Mouse (Mus musculus): ENCODE measurements around the gene Cd5l. TPM values are rescaled to one million over a fixed set of nuclear protein-coding genes. Genes with fewer than 3 reads are reported as not detected.
A peak's percentile ranks its signal among the peaks of the same experiment; 100 is the strongest.
"Not testable (repeated sequence)": the region's sequence is repeated elsewhere in the genome, so short reads cannot be mapped to it uniquely, and the experiment has no call there.

Cd5l gene
- total and polyA plus RNA-seq, 3 experiments, result 0.11 to 0.17 (median 0.11) TPM

DNA sequence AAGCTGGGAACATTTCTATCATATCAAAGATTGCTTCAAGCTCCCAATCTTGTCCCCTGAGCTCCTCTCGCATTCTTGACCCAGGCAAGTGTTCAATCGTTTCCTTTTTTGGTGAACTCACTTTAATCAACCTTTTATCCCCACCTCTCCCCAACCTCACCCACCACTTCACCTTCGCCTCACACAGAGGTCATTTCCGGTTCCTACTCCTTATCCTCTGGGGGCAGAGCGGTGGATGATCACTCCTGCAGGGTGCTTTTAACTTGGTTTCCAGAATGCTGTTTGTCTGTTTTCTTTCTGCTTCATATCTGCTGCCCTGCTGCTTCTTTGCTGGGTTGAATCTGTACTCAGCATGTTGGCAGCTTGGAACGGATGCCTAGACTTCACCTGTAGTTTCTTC, 20.0 kb downstream of the Cd5l start:
- peak overlapping the region; percentile 23; the same call in 1 of the 2 replicates for H3K9ac ChIP-seq (ENCODE audit: insufficient read depth, low read depth)
- in situ Hi-C loops (cut with MboI; ENCODE audit: low pct_ligation_motif_present, low pct_unique_long_range_greater_than_20kb, low sequenced_read_pairs) (no loop called here), dilution Hi-C loops (cut with MboI; ENCODE audit: extremely low pct_ligation_motif_present, extremely low pct_unique_long_range_greater_than_20kb, low sequenced_read_pairs) (no loop called here)
- TF ChIP-seq TBP (conservative IDR thresholded peaks at IDR 0.05; ENCODE audit: low read depth, low read length), result peak; percentile 28; the same call in 1 of the 2 replicates
- peak; percentile 60 for TF ChIP-seq ELF1 (IDR thresholded peaks at IDR 0.05; ENCODE audit: low read depth, low read length)
- no peak for TF ChIP-seq MAFK (IDR thresholded peaks at IDR 0.05; ENCODE audit: insufficient replicate concordance, low read length)
- TF ChIP-seq POLR2A (IDR thresholded peaks at IDR 0.05; ENCODE audit: low read depth, low read length), result peak; percentile 44; the same call in 1 of the 2 replicates
- 0 out of 2 replicates have a peak, but pooled peaks have one; percentile 20 for TF ChIP-seq BHLHE40 (IDR thresholded peaks at IDR 0.05; ENCODE audit: low read depth, low read length)
- TF ChIP-seq E2F4 (IDR thresholded peaks at IDR 0.05; ENCODE audit: insufficient replicate concordance, low read depth, low read length), result no peak
- TF ChIP-seq NELFE (IDR thresholded peaks at IDR 0.05; ENCODE audit: low read depth, low read length), result 0 out of 2 replicates have a peak, but pooled peaks have one; percentile 23
- 0 out of 2 replicates have a peak, but pooled peaks have one; percentile 9 for TF ChIP-seq IRF4 (IDR thresholded peaks at IDR 0.05; ENCODE audit: low read depth, low read length)
- no peak for TF ChIP-seq CHD2 (IDR thresholded peaks at IDR 0.05; ENCODE audit: low read length)
- 0 out of 2 replicates have a peak, but pooled peaks have one; percentile 43 for TF ChIP-seq MXI1 (IDR thresholded peaks at IDR 0.05; ENCODE audit: low read depth, low read length)
- TF ChIP-seq TCF12 (IDR thresholded peaks at IDR 0.05; ENCODE audit: low read depth, low read length), result peak; percentile 16; the same call in 1 of the 2 replicates
- TF ChIP-seq ZMIZ1 (IDR thresholded peaks at IDR 0.05; ENCODE audit: low read depth, low read length), result 0 out of 2 replicates have a peak, but pooled peaks have one; percentile 34
- TF ChIP-seq KAT2A (IDR thresholded peaks at IDR 0.05; ENCODE audit: insufficient replicate concordance, low read length), result no peak
- TF ChIP-seq ETS1 (conservative IDR thresholded peaks at IDR 0.05; ENCODE audit: low read depth, low read length), result peak; percentile 19; the same call in 1 of the 2 replicates
- no peak for TF ChIP-seq POLR2AphosphoS2 (IDR thresholded peaks at IDR 0.05; ENCODE audit: low read depth, low read length)
- TF ChIP-seq HCFC1 (IDR thresholded peaks at IDR 0.05; ENCODE audit: low read depth, low read length), result no peak
- H3K9me3 ChIP-seq (replicated peaks; ENCODE audit: low read length), result no peaks in the 10 kb centered on the region
- no peaks in the 10 kb centered on the region for H3K27me3 ChIP-seq (replicated peaks)
- H3K27ac ChIP-seq (ENCODE audit: insufficient read depth, low read depth), result peak overlapping the region; percentile 53; the same call in 1 of the 2 replicates
- peak overlapping the region; percentile 80 for H3K4me2 ChIP-seq (ENCODE audit: insufficient read depth, low read depth, poor library complexity, severe bottlenecking)
- peaks cover 14 to 30% of the 10 kb centered on the region in 2 experiments for H3K4me1 ChIP-seq (ENCODE audit: control insufficient read depth in 1 of 2, insufficient read depth in 2 of 2)
- no peaks in the 10 kb centered on the region for H3K79me2 ChIP-seq (replicated peaks; ENCODE audit: control insufficient read depth, extremely low read depth, insufficient read depth, poor library complexity, severe bottlenecking)
- no peak for DNase-seq (ENCODE audit: extremely low read depth)
- peak overlapping the region; percentile 50 to 60 (median 50) for H3K4me3 ChIP-seq (replicated peaks in 1 of 3; ENCODE audit: low read depth in 2 of 3, low read length in 2 of 3, poor library complexity in 1 of 3)
- H3K36me3 ChIP-seq (replicated peaks in 1 of 2; ENCODE audit: control insufficient read depth in 1 of 2, insufficient read depth in 1 of 2, low read length in 1 of 2), result peaks cover 0 to 3% of the 10 kb centered on the region in 2 experiments

DNA sequence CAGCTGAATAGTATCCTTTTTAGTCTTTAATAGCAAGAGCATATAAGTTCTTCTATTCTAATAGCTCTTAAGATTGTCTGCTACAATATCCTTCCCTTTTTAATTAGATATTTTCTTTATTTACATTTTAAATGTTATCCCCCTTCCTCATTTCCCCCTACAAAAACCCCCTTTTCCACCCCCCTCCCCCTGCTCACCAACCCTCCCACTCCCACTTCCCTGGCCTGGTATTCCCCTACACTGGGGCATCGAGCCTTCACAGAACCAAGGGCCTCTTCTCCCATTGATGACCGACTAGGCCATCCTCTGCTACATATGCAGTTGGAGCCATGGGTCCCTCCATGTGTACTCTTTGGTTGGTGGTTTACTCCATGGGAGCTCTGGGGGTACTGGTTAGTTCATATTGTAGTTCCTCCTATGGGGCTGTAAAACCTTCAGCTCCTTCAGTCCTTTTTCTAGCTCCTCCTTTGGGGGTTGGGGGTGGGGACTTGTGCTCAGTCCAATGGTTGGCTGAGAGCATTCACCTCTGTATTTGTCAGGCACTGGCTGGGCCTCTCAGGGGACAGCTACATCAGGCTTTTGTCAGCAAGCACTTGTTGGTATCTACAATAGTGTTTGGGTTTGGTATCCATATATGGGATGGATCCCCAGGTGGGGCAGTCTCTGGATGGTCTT, 22.1 kb downstream of the Cd5l start:
- Histone ChIP-seq H3K4me1 (ENCODE audit: control insufficient read depth in 1 of 2, insufficient read depth in 2 of 2) (peaks cover 29 to 50% of the 10 kb centered on the region in 2 experiments), H3K4me3 (replicated peaks in 1 of 3; ENCODE audit: low read depth in 2 of 3, low read length in 2 of 3, poor library complexity in 1 of 3) (peak overlapping the region in 2 of 3 experiments; percentile 5 to 39), H3K36me3 (replicated peaks in 1 of 2; ENCODE audit: control insufficient read depth in 1 of 2, insufficient read depth in 1 of 2, low read length in 1 of 2) (peaks cover 2 to 17% of the 10 kb centered on the region in 2 experiments), H3K27ac (ENCODE audit: insufficient read depth, low read depth) (peak overlapping the region; percentile 82), H3K9ac (ENCODE audit: insufficient read depth, low read depth) (0 out of 2 replicates have a peak overlapping the region, but pooled peaks have one; percentile 37), H3K4me2 (ENCODE audit: insufficient read depth, low read depth, poor library complexity, severe bottlenecking) (peak overlapping the region; percentile 68)
- DNase-seq (ENCODE audit: extremely low read depth), result peak; percentile 93
- dilution Hi-C loops (cut with MboI; ENCODE audit: extremely low pct_ligation_motif_present, extremely low pct_unique_long_range_greater_than_20kb, low sequenced_read_pairs); H3K9me3 ChIP-seq (replicated peaks; ENCODE audit: low read length); in situ Hi-C loops (cut with MboI; ENCODE audit: low pct_ligation_motif_present, low pct_unique_long_range_greater_than_20kb, low sequenced_read_pairs); H3K27me3 ChIP-seq (replicated peaks); H3K79me2 ChIP-seq (replicated peaks; ENCODE audit: control insufficient read depth, extremely low read depth, insufficient read depth, poor library complexity, severe bottlenecking): not testable (repeated sequence)
- 0 out of 2 replicates have a peak, but pooled peaks have one; percentile 9 for TF ChIP-seq IRF4 (IDR thresholded peaks at IDR 0.05; ENCODE audit: low read depth, low read length)

Data from CH12.LX (cell line).